ENCODE assay signal across 20 mouse cellular contexts in genomic region chr1:88469746-88470145, GRCm38 (mm10). TPM values are rescaled to one million over a fixed set of nuclear protein-coding genes. Genes with fewer than 3 reads are reported as not detected.
DNase-seq lines count a peak whose midpoint lies in the region; ATAC-seq and TF ChIP-seq lines count a peak whose summit lies in the region.
"Had no signal": no experiment of that assay in that cellular context is flagged by ENCODE, and none has a peak within 500 bp of the region (broad histone marks: within the 10 kb centered on the region; RNA-seq: fewer than 3 reads in every experiment).

No protein-coding gene starts in this region.

- no peak for ATAC-seq in lung, postnatal 0 days
- ATAC-seq: forebrain, embryonic 13.5 days; forebrain, embryonic 15.5 days; forebrain, postnatal 0 days had no signal

- TF ChIP-seq CTCF in lung, postnatal 0 days (IDR thresholded peaks at IDR 0.05) = no peak

- no peaks in the 10 kb centered on the region for H3K36me3 ChIP-seq in lung, postnatal 0 days (ENCODE audit: insufficient read depth, low read length)
- H3K36me3 ChIP-seq: embryonic facial prominence, embryonic 10.5 days; embryonic facial prominence, embryonic 12.5 days; forebrain, embryonic 15.5 days had no signal

- no peaks in the 10 kb centered on the region for H3K9me3 ChIP-seq in lung, postnatal 0 days (ENCODE audit: low read length)
- H3K9me3 ChIP-seq: embryonic facial prominence, embryonic 10.5 days; embryonic facial prominence, embryonic 12.5 days; forebrain, embryonic 13.5 days; forebrain, embryonic 15.5 days had no signal

- H3K4me1 ChIP-seq in lung, postnatal 0 days (ENCODE audit: insufficient read depth, low read depth, low read length) = peaks cover 3% of the 10 kb centered on the region; the same call in 1 of the 2 replicates
- H3K4me1 ChIP-seq: forebrain, embryonic 15.5 days had no signal

- H3K27ac ChIP-seq in lung, postnatal 0 days (ENCODE audit: low read length) = no peak overlapping the region
- H3K27ac ChIP-seq: embryonic facial prominence, embryonic 10.5 days; embryonic facial prominence, embryonic 12.5 days; forebrain, embryonic 13.5 days; forebrain, embryonic 15.5 days had no signal

- no peak overlapping the region for H3K4me2 ChIP-seq in lung, postnatal 0 days (replicated peaks; ENCODE audit: low read depth, low read length)
- H3K4me2 ChIP-seq: embryonic facial prominence, embryonic 12.5 days; forebrain, embryonic 13.5 days; forebrain, embryonic 15.5 days had no signal

- no peak overlapping the region for H3K9ac ChIP-seq in lung, postnatal 0 days (replicated peaks; ENCODE audit: low read depth)
- H3K9ac ChIP-seq: embryonic facial prominence, embryonic 12.5 days; forebrain, embryonic 13.5 days; forebrain, embryonic 15.5 days; forebrain, postnatal 0 days had no signal

- 94% methylated on average over 4 of the region's 4 CpGs for WGBS in lung, postnatal 0 days

- H3K4me3 ChIP-seq in lung, postnatal 0 days (ENCODE audit: low read depth, low read length) = no peak overlapping the region
- H3K4me3 ChIP-seq: embryonic facial prominence, embryonic 10.5 days; embryonic facial prominence, embryonic 12.5 days; forebrain, embryonic 13.5 days; forebrain, embryonic 15.5 days had no signal

- no peaks in the 10 kb centered on the region for H3K27me3 ChIP-seq in lung, postnatal 0 days (replicated peaks; ENCODE audit: insufficient read depth, low read length)
- H3K27me3 ChIP-seq: embryonic facial prominence, embryonic 12.5 days; forebrain, embryonic 13.5 days; forebrain, embryonic 15.5 days had no signal

- no peak for TF ChIP-seq EP300 in lung, postnatal 0 days (IDR thresholded peaks at IDR 0.05)

- DNase-seq in adrenal gland, adult 2 months = peak; percentile 51
- no peak for DNase-seq in adrenal gland, postnatal 4 days (ENCODE audit: low spot score in 2 of 2)
- DNase-seq in adrenal gland, postnatal 10 days = peak; percentile 18
- peak; percentile 34 for DNase-seq in adrenal gland, postnatal 25 days
- no peak for DNase-seq in yolk sac, embryonic 10.5 days (ENCODE audit: low spot score)
- no peak for DNase-seq in right cerebral cortex, postnatal 36 days (ENCODE audit: low spot score in 2 of 2)
- no peak for DNase-seq in lung, postnatal 0 days (ENCODE audit: low spot score)
- DNase-seq: cerebellum, adult 11-12 months; cerebellum, adult 2 months; cerebellum, adult 9-10 months; cerebellum, postnatal 10 days; cerebellum, postnatal 25 days; forebrain, postnatal 0 days had no signal

RNA-seq across cellular contexts. Expression of gene Glrp1, which starts 40.1 kb away (rescaled TPM):
- not detected for total RNA-seq in adrenal gland, adult 2 months (2021)
- polyA plus RNA-seq in adrenal gland, adult 2 months (2012; rRNA removed) = not detected in 2 replicates
- total RNA-seq in adrenal gland, postnatal 4 days (2021) = not detected
- not detected for total RNA-seq in adrenal gland, postnatal 10 days (2021)
- not detected in 2 replicates for total RNA-seq in adrenal gland, postnatal 25 days (2021)
- polyA plus RNA-seq in lung, postnatal 0 days (2015; fragmentation: Nextera tagmentation; extraction: Ambion mirVana) = 0.06 TPM in 1 of 2 replicates, not detected in the other
- total RNA-seq: MEL had no signal
- polyA plus RNA-seq: embryonic facial prominence, embryonic 12.5 days; embryonic facial prominence, embryonic 14.5 days; forebrain, embryonic 11.5 days; forebrain, embryonic 13.5 days; forebrain, embryonic 15.5 days had no signal

Comparison
In these comparisons a context has a peak if more than half of its experiments do, and no peak if none do; other contexts are left out.
1. DNase-seq: peak in adrenal gland, adult 2 months (single experiment), adrenal gland, postnatal 10 days (single experiment) and adrenal gland, postnatal 25 days (single experiment); none in adrenal gland, postnatal 4 days (0 of 2), yolk sac, embryonic 10.5 days (single experiment), right cerebral cortex, postnatal 36 days (0 of 2) and lung, postnatal 0 days (single experiment).